Mouse (Mus musculus) CH12.LX (cell line): ENCODE data around the gene Slc5a1. TPM values are rescaled to one million over a fixed set of nuclear protein-coding genes. Genes with fewer than 3 reads are reported as not detected.

ENCODE experiments used
- DNase-seq: peaks from one replicate; pipeline ENCODE4 v3.0.0-alpha.2; 2013; ENCODE audit errors: extremely low read depth
- H3K27ac ChIP-seq: 2 replicates; pipeline ENCODE4 v1.5.1; 2012; ENCODE audit warnings: low read depth, mild to moderate bottlenecking, control low read depth, moderate library complexity; ENCODE audit not compliant: insufficient read depth
- H3K27me3 ChIP-seq: replicated peaks from 2 replicates; pipeline ENCODE3; 2012; ENCODE audit warnings: inconsistent platforms
- H3K36me3 ChIP-seq, 2 experiments: replicated peaks in 1 of 2; 2 replicates each; pipeline versions ENCODE3 to v1.6.1; 2012; ENCODE audit warnings: inconsistent platforms in 1 of 2, low read length in 1 of 2, mild to moderate bottlenecking in 1 of 2, mixed read lengths in 1 of 2, moderate library complexity in 1 of 2; ENCODE audit not compliant: control insufficient read depth in 1 of 2, insufficient read depth in 1 of 2
- H3K4me1 ChIP-seq, 2 experiments: 2 replicates each; pipeline ENCODE4 v1.6.1; 2012; ENCODE audit warnings: inconsistent platforms in 1 of 2, moderate library complexity in 1 of 2; ENCODE audit not compliant: insufficient read depth in 2 of 2, control insufficient read depth in 1 of 2
- H3K4me2 ChIP-seq: 2 replicates; pipeline ENCODE4 v1.6.1; 2012; ENCODE audit warnings: low read depth, mild to moderate bottlenecking, control low read depth; ENCODE audit not compliant: poor library complexity, insufficient read depth, severe bottlenecking
- H3K4me3 ChIP-seq, 3 experiments: fragments of 150-350 bp in 1 of 3; sonication (generic) in 1 of 3; replicated peaks in 1 of 3; 2 replicates each; pipeline versions ENCODE3 to v1.5.1; 2011 to 2012; ENCODE audit warnings: low read depth in 2 of 3, low read length in 2 of 3, mild to moderate bottlenecking in 2 of 3, moderate library complexity in 2 of 3, control low read depth in 1 of 3, improper control_type of control experiment in 1 of 3, inconsistent platforms in 1 of 3, mixed read lengths in 1 of 3; ENCODE audit not compliant: poor library complexity in 1 of 3
- H3K79me2 ChIP-seq: replicated peaks from 2 replicates; pipeline ENCODE4 v1.6.1; 2012; ENCODE audit warnings: mild to moderate bottlenecking, moderate library complexity; ENCODE audit not compliant: control insufficient read depth, poor library complexity, insufficient read depth, severe bottlenecking; ENCODE audit errors: extremely low read depth
- H3K9ac ChIP-seq: 2 replicates; pipeline ENCODE4 v1.6.1; 2012; ENCODE audit warnings: low read depth, mild to moderate bottlenecking, control low read depth, moderate library complexity; ENCODE audit not compliant: insufficient read depth
- H3K9me3 ChIP-seq: replicated peaks from 2 replicates; pipeline ENCODE3; 2012; ENCODE audit warnings: low read length, inconsistent platforms, mixed read lengths
- CHD1 ChIP-seq: IDR thresholded peaks from 2 replicates; pipeline ENCODE4 v1.6.1; 2012; ENCODE audit warnings: low read depth, low read length, improper control_type of control experiment, inconsistent platforms
- CHD2 ChIP-seq: IDR thresholded peaks from 2 replicates; pipeline ENCODE4 v1.6.1; 2011; ENCODE audit warnings: low read length, improper control_type of control experiment
- CTCF ChIP-seq, 2 experiments: IDR thresholded peaks in 1 of 2; conservative IDR thresholded peaks in 1 of 2; 2 replicates each; pipeline ENCODE4 v1.5.1; 2011 to 2012; ENCODE audit warnings: low read depth in 2 of 2, low read length in 2 of 2, improper control_type of control experiment in 1 of 2, inconsistent platforms in 1 of 2, mild to moderate bottlenecking in 1 of 2, moderate library complexity in 1 of 2
- ELF1 ChIP-seq: IDR thresholded peaks from 2 replicates; pipeline ENCODE4 v1.6.1; 2014; ENCODE audit warnings: low read depth, mild to moderate bottlenecking, inconsistent platforms, low read length, improper control_type of control experiment
- ETS1 ChIP-seq: conservative IDR thresholded peaks from 2 replicates; pipeline ENCODE4 v1.6.1; 2012; ENCODE audit warnings: low read depth, mild to moderate bottlenecking, inconsistent platforms, low read length, improper control_type of control experiment, moderate library complexity
- HCFC1 ChIP-seq: IDR thresholded peaks from 2 replicates; pipeline ENCODE4 v1.6.1; 2012; ENCODE audit warnings: low read depth, mild to moderate bottlenecking, inconsistent platforms, low read length, improper control_type of control experiment
- IRF4 ChIP-seq: IDR thresholded peaks from 2 replicates; pipeline ENCODE4 v1.6.1; 2014; ENCODE audit warnings: low read depth, mild to moderate bottlenecking, inconsistent platforms, low read length, improper control_type of control experiment
- JUND ChIP-seq: conservative IDR thresholded peaks from 2 replicates; pipeline ENCODE4 v1.6.1; 2011; ENCODE audit warnings: low read depth, low read length, improper control_type of control experiment
- KAT2A ChIP-seq: IDR thresholded peaks from 2 replicates; pipeline ENCODE4 v1.6.1; 2012; ENCODE audit warnings: low read length, improper control_type of control experiment, inconsistent platforms; ENCODE audit not compliant: insufficient replicate concordance
- MAX ChIP-seq: IDR thresholded peaks from 2 replicates; pipeline ENCODE4 v1.6.1; 2011; ENCODE audit warnings: low read length, improper control_type of control experiment
- MAZ ChIP-seq: IDR thresholded peaks from 2 replicates; pipeline ENCODE4 v1.6.1; 2012; ENCODE audit warnings: low read depth, mild to moderate bottlenecking, inconsistent platforms, low read length, improper control_type of control experiment, moderate library complexity
- NELFE ChIP-seq: IDR thresholded peaks from 2 replicates; pipeline ENCODE4 v1.6.1; 2011; ENCODE audit warnings: low read depth, low read length, improper control_type of control experiment
- POLR2AphosphoS2 ChIP-seq: IDR thresholded peaks from 2 replicates; pipeline ENCODE4 v1.6.1; 2011; ENCODE audit warnings: low read depth, low read length, improper control_type of control experiment
- RAD21 ChIP-seq: IDR thresholded peaks from 2 replicates; pipeline ENCODE4 v1.6.1; 2011; ENCODE audit warnings: low read depth, mild to moderate bottlenecking, low read length, improper control_type of control experiment, moderate library complexity
- UBTF ChIP-seq: IDR thresholded peaks from 2 replicates; pipeline ENCODE4 v1.6.1; 2012; ENCODE audit warnings: low read depth, mild to moderate bottlenecking, inconsistent platforms, low read length, improper control_type of control experiment, moderate library complexity
- USF1 ChIP-seq: IDR thresholded peaks from 2 replicates; pipeline ENCODE4 v1.6.1; 2014; ENCODE audit warnings: low read depth, mild to moderate bottlenecking, inconsistent platforms, low read length, improper control_type of control experiment
- ZKSCAN1 ChIP-seq: IDR thresholded peaks from 2 replicates; pipeline ENCODE4 v1.6.1; 2012; ENCODE audit warnings: low read depth, inconsistent platforms, low read length, improper control_type of control experiment, borderline replicate concordance
- ZNF384 ChIP-seq: IDR thresholded peaks from 2 replicates; pipeline ENCODE4 v1.6.1; 2012; ENCODE audit warnings: low read depth, low read length, improper control_type of control experiment, inconsistent platforms
- dilution Hi-C: fragments of 300-500 bp; cut with MboI; formaldehyde crosslinking; loops from 2 replicates; pipeline ENCODE4 v1.14.3; 2020; ENCODE audit warnings: low sequenced_read_pairs; ENCODE audit not compliant: extremely low pct_unique_long_range_greater_than_20kb, extremely low pct_ligation_motif_present
- in situ Hi-C: fragments of 300-500 bp; cut with MboI; formaldehyde crosslinking; loops from 3 replicates; pipeline ENCODE4 v1.14.3; 2019; ENCODE audit warnings: low sequenced_read_pairs, low pct_ligation_motif_present, low pct_unique_long_range_greater_than_20kb, mixed read lengths
- polyA plus RNA-seq: library from polyadenylated mRNA; unstranded; fragments of >175 nt; gene quantifications from 2 replicates; pipeline ENCODE4 v1.2.1, GENCODE M21; 2012; ENCODE audit warnings: low read depth; ENCODE audit not compliant: insufficient read length
- total RNA-seq, 2 experiments: library from RNA; depleted of rRNA; stranded (reverse); fragments of 300-350 nt in 1 of 2; fragments of >200 nt in 1 of 2; gene quantifications; 2 replicates each; pipeline ENCODE4 v1.2.3; 2012 to 2014

Slc5a1 gene
- total and polyA plus RNA-seq, 3 experiments = 0.30 to 0.38 (median 0.33) TPM

GRCm38 (mm10) chr5:33210515-33210914, 106.5 kb downstream of the Slc5a1 start:
- no peak for DNase-seq
- Histone ChIP-seq H3K4me3 (no peak overlapping the region), H3K9me3 (no peaks in the 10 kb centered on the region), H3K27ac (no peak overlapping the region), H3K27me3 (peaks cover 20% of the 10 kb centered on the region), H3K4me1 (0 out of 4 replicates have a peak, but pooled peaks cover 0 to 3% of the 10 kb centered on the region in 2 experiments), H3K9ac (no peak overlapping the region), H3K4me2 (no peak overlapping the region), H3K79me2 (no peaks in the 10 kb centered on the region), H3K36me3 (no peaks in the 10 kb centered on the region)
- no peak for TF ChIP-seq NELFE
- TF ChIP-seq CTCF (conservative IDR thresholded peaks at IDR 0.05 in 1 of 2, IDR thresholded peaks at IDR 0.05 in 1 of 2; ENCODE audit: low read depth in 2 of 2, low read length in 2 of 2) = no peak
- TF ChIP-seq IRF4 = no peak
- no peak for TF ChIP-seq POLR2AphosphoS2
- no peak for TF ChIP-seq ELF1
- no peak for TF ChIP-seq ETS1
- no peak for TF ChIP-seq ZNF384
- TF ChIP-seq CHD2 = no peak
- no peak for TF ChIP-seq JUND
- dilution Hi-C loops (no loop called here), in situ Hi-C loops (no loop called here)

DNA sequence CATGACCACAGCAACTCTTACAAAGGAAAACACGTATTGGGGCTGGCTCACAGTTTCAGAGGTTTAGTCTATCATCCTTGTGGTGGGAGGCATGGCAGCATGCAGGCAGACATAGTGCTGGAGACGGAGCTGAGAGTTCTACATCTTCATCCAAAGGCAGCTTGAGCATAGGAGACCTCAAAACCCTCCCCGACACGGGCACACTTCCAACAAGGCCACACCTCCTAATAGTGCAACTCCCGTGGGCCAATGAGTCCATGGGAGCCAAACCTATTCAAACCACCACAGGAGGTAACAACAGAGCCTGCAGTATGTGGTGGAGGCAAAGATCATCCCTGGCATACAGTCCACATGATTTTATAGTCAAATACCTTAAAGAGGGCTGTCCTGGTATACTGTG, 107.2 kb downstream of the Slc5a1 start:
- DNase-seq = no peak
- Histone ChIP-seq H3K4me2 (no peak overlapping the region), H3K4me1 (0 out of 4 replicates have a peak, but pooled peaks cover 0 to 3% of the 10 kb centered on the region in 2 experiments), H3K9me3 (no peaks in the 10 kb centered on the region), H3K4me3 (no peak overlapping the region), H3K27me3 (peaks cover 27% of the 10 kb centered on the region), H3K36me3 (no peaks in the 10 kb centered on the region), H3K9ac (no peak overlapping the region), H3K27ac (no peak overlapping the region), H3K79me2 (no peaks in the 10 kb centered on the region)
- TF ChIP-seq MAX = no peak
- no peak for TF ChIP-seq IRF4
- no peak for TF ChIP-seq ZKSCAN1
- TF ChIP-seq ETS1 = no peak
- TF ChIP-seq MAZ = no peak
- no peak for TF ChIP-seq USF1
- TF ChIP-seq ELF1 = no peak
- TF ChIP-seq NELFE = no peak
- TF ChIP-seq UBTF = no peak
- no peak for TF ChIP-seq KAT2A
- no peak for TF ChIP-seq CHD1
- no peak for TF ChIP-seq HCFC1
- no peak for TF ChIP-seq RAD21
- dilution Hi-C loops = no loop called here
- in situ Hi-C loops = no loop called here

Other genes with a start within 250 kb of the Slc5a1 start
- gene Prr14l, start 250.0 kb upstream of the Slc5a1 start, total RNA-seq (2012; rRNA removed) = 15.6 and 16.8 TPM in 2 replicates
- 4.5 and 5.4 TPM in 2 replicates for gene Prr14l, start 250.0 kb upstream of the Slc5a1 start, total RNA-seq (2014; rRNA removed)
- 10.7 and 14.5 TPM in 2 replicates for gene Prr14l, start 250.0 kb upstream of the Slc5a1 start, polyA plus RNA-seq
- 34.0 and 39.3 TPM in 2 replicates for gene Depdc5, start 240.5 kb upstream of the Slc5a1 start, total RNA-seq (2012; rRNA removed)
- gene Depdc5, start 240.5 kb upstream of the Slc5a1 start, total RNA-seq (2014; rRNA removed) = 18.2 and 21.1 TPM in 2 replicates
- 27.8 and 36.6 TPM in 2 replicates for gene Depdc5, start 240.5 kb upstream of the Slc5a1 start, polyA plus RNA-seq
- gene Ywhah, start 85.4 kb upstream of the Slc5a1 start, total RNA-seq (2012; rRNA removed) = 63.3 and 78.6 TPM in 2 replicates
- gene Ywhah, start 85.4 kb upstream of the Slc5a1 start, total RNA-seq (2014; rRNA removed) = 188 and 190 TPM in 2 replicates
- gene Ywhah, start 85.4 kb upstream of the Slc5a1 start, polyA plus RNA-seq = 320 and 355 TPM in 2 replicates
- 0.21 TPM in 1 of 2 replicates, not detected in the other for gene Spon2, start 114.2 kb downstream of the Slc5a1 start, total RNA-seq (2012; rRNA removed)
- gene Spon2, start 114.2 kb downstream of the Slc5a1 start, total RNA-seq (2014; rRNA removed) = not detected in 2 replicates
- gene Spon2, start 114.2 kb downstream of the Slc5a1 start, polyA plus RNA-seq = not detected in 2 replicates
- gene Ctbp1, start 170.8 kb downstream of the Slc5a1 start, total RNA-seq (2012; rRNA removed) = 173 and 187 TPM in 2 replicates
- 101 and 109 TPM in 2 replicates for gene Ctbp1, start 170.8 kb downstream of the Slc5a1 start, total RNA-seq (2014; rRNA removed)
- 167 and 188 TPM in 2 replicates for gene Ctbp1, start 170.8 kb downstream of the Slc5a1 start, polyA plus RNA-seq
- 75.0 and 76.9 TPM in 2 replicates for gene Maea, start 231.3 kb downstream of the Slc5a1 start, total RNA-seq (2012; rRNA removed)
- gene Maea, start 231.3 kb downstream of the Slc5a1 start, total RNA-seq (2014; rRNA removed) = 75.5 and 91.4 TPM in 2 replicates
- gene Maea, start 231.3 kb downstream of the Slc5a1 start, polyA plus RNA-seq = 94.2 and 96.2 TPM in 2 replicates